Mouse (Mus musculus): ENCODE data around the gene Babam2.

Babam2 gene

GRCm38 (mm10) chr5:31997189-31997954, 299.9 kb downstream of the Babam2 start:
- DNase-seq (ENCODE audit: low spot score) = no peak

GRCm38 (mm10) chr5:31998806-31999205, 301.3 kb downstream of the Babam2 start:
- DNase-seq (ENCODE audit: low spot score) = no peak

GRCm38 (mm10) chr5:32000076-32000475, 302.6 kb downstream of the Babam2 start:
- no peak for DNase-seq (ENCODE audit: low spot score)

GRCm38 (mm10) chr5:32001266-32001665, 303.8 kb downstream of the Babam2 start:
- no peak for DNase-seq (ENCODE audit: low spot score)

- DNase-seq (ENCODE audit: low spot score) = no peak
These were observed 304.3 kb downstream of the Babam2 start for GRCm38 (mm10) chr5:32001771-32002170.

GRCm38 (mm10) chr5:32008401-32008800, 310.9 kb downstream of the Babam2 start:
- DNase-seq (ENCODE audit: low spot score) = no peak

- DNase-seq (ENCODE audit: low spot score) = no peak
These were observed 312.6 kb downstream of the Babam2 start for GRCm38 (mm10) chr5:32010056-32010455.

GRCm38 (mm10) chr5:32013053-32013452, 315.6 kb downstream of the Babam2 start:
- no peak for DNase-seq (ENCODE audit: low spot score)

- DNase-seq (ENCODE audit: low spot score) = no peak
These were observed 317.3 kb downstream of the Babam2 start for GRCm38 (mm10) chr5:32014786-32015185.

- DNase-seq (ENCODE audit: low spot score) = no peak
These were observed 318.5 kb downstream of the Babam2 start for GRCm38 (mm10) chr5:32015949-32016478.

GRCm38 (mm10) chr5:32017686-32018085, 320.2 kb downstream of the Babam2 start:
- no peak for DNase-seq (ENCODE audit: low spot score)

GRCm38 (mm10) chr5:32018276-32018675, 320.8 kb downstream of the Babam2 start:
- DNase-seq (ENCODE audit: low spot score) = no peak

GRCm38 (mm10) chr5:32029834-32030433, 332.4 kb downstream of the Babam2 start:
- DNase-seq (ENCODE audit: low spot score) = no peak

GRCm38 (mm10) chr5:32033185-32033584, 335.7 kb downstream of the Babam2 start:
- DNase-seq (ENCODE audit: low spot score) = no peak

- DNase-seq (ENCODE audit: low spot score) = no peak
These were observed 336.1 kb downstream of the Babam2 start for GRCm38 (mm10) chr5:32033621-32034020.

GRCm38 (mm10) chr5:32034475-32035054, 337.1 kb downstream of the Babam2 start:
- no peak for DNase-seq (ENCODE audit: low spot score)

GRCm38 (mm10) chr5:32035721-32036320, 338.3 kb downstream of the Babam2 start:
- no peak for DNase-seq (ENCODE audit: low spot score)

GRCm38 (mm10) chr5:32036896-32037295, 339.4 kb downstream of the Babam2 start:
- DNase-seq (ENCODE audit: low spot score) = no peak

GRCm38 (mm10) chr5:32037546-32037945, 340.1 kb downstream of the Babam2 start:
- DNase-seq (ENCODE audit: low spot score) = no peak

- no peak for DNase-seq (ENCODE audit: low spot score)
These were observed 341.5 kb downstream of the Babam2 start for GRCm38 (mm10) chr5:32038994-32039393.

GRCm38 (mm10) chr5:32039511-32039910, 342.0 kb downstream of the Babam2 start:
- no peak for DNase-seq (ENCODE audit: low spot score)

- no peak for DNase-seq (ENCODE audit: low spot score)
These were observed 345.7 kb downstream of the Babam2 start for GRCm38 (mm10) chr5:32043153-32043552.

GRCm38 (mm10) chr5:32043996-32044395, 346.5 kb downstream of the Babam2 start:
- DNase-seq (ENCODE audit: low spot score) = no peak
